ENCODE assay signal across 19 mouse cellular contexts in genomic region chr10:94800677-94801354, GRCm38 (mm10).
DNase-seq lines count a peak whose midpoint lies in the region; ATAC-seq and TF ChIP-seq lines count a peak whose summit lies in the region.
"Had no signal": no experiment of that assay in that cellular context is flagged by ENCODE, and none has a peak within 500 bp of the region (broad histone marks: within the 10 kb centered on the region; RNA-seq: fewer than 3 reads in every experiment).

No protein-coding gene starts in this region.

- no peak for TF ChIP-seq EP300 in heart, adult 2 months (IDR thresholded peaks at IDR 0.05; ENCODE audit: insufficient read depth, low read depth, low read length)
- peak; percentile 54; the same call in 1 of the 2 replicates for TF ChIP-seq EP300 in liver, postnatal 0 days (IDR thresholded peaks at IDR 0.05; ENCODE audit: low read depth)

- DNase-seq in heart, adult 2 months = no peak
- DNase-seq in kidney, adult 18-20 months = no peak
- DNase-seq in liver, postnatal 0 days = no peak
- no peak for DNase-seq in ovary, postnatal 36 days (ENCODE audit: low spot score)
- DNase-seq in lung, postnatal 4 days = no peak
- DNase-seq: B cell, adult 2 months; cerebellum, adult 9-10 months; gastrocnemius, postnatal 25 days; kidney, postnatal 10 days; right cerebral cortex, postnatal 25 days had no signal

- no peak overlapping the region for H3K9ac ChIP-seq in heart, embryonic 12.5 days
- no peak overlapping the region for H3K9ac ChIP-seq in heart, adult 2 months (ENCODE audit: low read depth, low read length)
- H3K9ac ChIP-seq in kidney, embryonic 14.5 days (ENCODE audit: low read depth, low read length) = no peak overlapping the region
- no peak overlapping the region for H3K9ac ChIP-seq in liver, postnatal 0 days (replicated peaks)
- H3K9ac ChIP-seq: hindbrain, embryonic 13.5 days; limb, embryonic 12.5 days; neural tube, embryonic 12.5 days had no signal

- intact Hi-C loops in heart, adult 2 months (cut with DNase I) = loop anchor here (10.0 kb wide), 1 partner anchor 176 kb away; no protein-coding TSS in a partner anchor

- WGBS in heart, embryonic 12.5 days = 45% methylated on average over 7 of the region's 7 CpGs
- 53% methylated on average over 7 of the region's 7 CpGs for WGBS in heart, adult 2 months
- 82% methylated on average over 7 of the region's 7 CpGs for WGBS in kidney, embryonic 14.5 days
- 40% methylated on average over 7 of the region's 7 CpGs for WGBS in liver, postnatal 0 days (ENCODE audit: insufficient replicate concordance)

- no peaks in the 10 kb centered on the region for H3K79me2 ChIP-seq in heart, adult 2 months (replicated peaks; ENCODE audit: control insufficient read depth, insufficient read depth, low read length)

- no peak overlapping the region for H3K4me2 ChIP-seq in heart, embryonic 12.5 days
- no peak overlapping the region for H3K4me2 ChIP-seq in kidney, embryonic 14.5 days (replicated peaks; ENCODE audit: low read depth, low read length)
- no peak overlapping the region for H3K4me2 ChIP-seq in liver, postnatal 0 days (ENCODE audit: low read depth, low read length)
- H3K4me2 ChIP-seq: hindbrain, embryonic 13.5 days; limb, embryonic 12.5 days; midbrain, embryonic 11.5 days; neural tube, embryonic 12.5 days had no signal

- peak overlapping the region; percentile 3; the same call in 1 of the 2 replicates for H3K27ac ChIP-seq in heart, embryonic 12.5 days (ENCODE audit: poor library complexity, severe bottlenecking)
- no peak overlapping the region for H3K27ac ChIP-seq in heart, adult 2 months
- no peak overlapping the region for H3K27ac ChIP-seq in kidney, embryonic 14.5 days (ENCODE audit: low read depth, low read length)
- no peak overlapping the region for H3K27ac ChIP-seq in liver, postnatal 0 days (ENCODE audit: low read depth)
- H3K27ac ChIP-seq: hindbrain, embryonic 13.5 days; left cerebral cortex, adult 2 months; limb, embryonic 12.5 days; neural tube, embryonic 12.5 days had no signal

- no peak for TF ChIP-seq POLR2A in heart, adult 2 months (IDR thresholded peaks at IDR 0.05; ENCODE audit: insufficient read depth, low read depth, low read length)

- H3K27me3 ChIP-seq in heart, embryonic 12.5 days (replicated peaks) = no peaks in the 10 kb centered on the region
- H3K27me3 ChIP-seq in heart, adult 2 months (ENCODE audit: control insufficient read depth, insufficient read depth, low read length) = no peaks in the 10 kb centered on the region
- no peaks in the 10 kb centered on the region for H3K27me3 ChIP-seq in kidney, embryonic 14.5 days (ENCODE audit: control insufficient read depth, insufficient read depth, low read length)
- no peaks in the 10 kb centered on the region for H3K27me3 ChIP-seq in liver, postnatal 0 days (ENCODE audit: insufficient read depth, low read length)
- H3K27me3 ChIP-seq: hindbrain, embryonic 13.5 days; limb, embryonic 12.5 days; neural tube, embryonic 12.5 days had no signal

- no peak for TF ChIP-seq CTCF in heart, adult 2 months (IDR thresholded peaks at IDR 0.05)
- no peak for TF ChIP-seq CTCF in liver, postnatal 0 days (IDR thresholded peaks at IDR 0.05; ENCODE audit: low read depth)

- H3K9me3 ChIP-seq in heart, embryonic 12.5 days (replicated peaks) = no peaks in the 10 kb centered on the region
- no peaks in the 10 kb centered on the region for H3K9me3 ChIP-seq in kidney, embryonic 14.5 days (ENCODE audit: control insufficient read depth, low read length)
- no peaks in the 10 kb centered on the region for H3K9me3 ChIP-seq in liver, postnatal 0 days (ENCODE audit: low read length)
- H3K9me3 ChIP-seq: hindbrain, embryonic 13.5 days; limb, embryonic 12.5 days; neural tube, embryonic 12.5 days had no signal

- peaks cover 3% of the 10 kb centered on the region for H3K36me3 ChIP-seq in heart, embryonic 12.5 days
- H3K36me3 ChIP-seq in heart, adult 2 months (ENCODE audit: control insufficient read depth, insufficient read depth, low read length) = no peaks in the 10 kb centered on the region
- peaks cover 1% of the 10 kb centered on the region; the same call in 1 of the 2 replicates for H3K36me3 ChIP-seq in kidney, embryonic 14.5 days (ENCODE audit: control insufficient read depth, insufficient read depth, low read length)
- no peaks in the 10 kb centered on the region for H3K36me3 ChIP-seq in liver, postnatal 0 days (replicated peaks; ENCODE audit: insufficient read depth, low read length)
- H3K36me3 ChIP-seq: limb, embryonic 12.5 days had no signal

- H3K4me1 ChIP-seq in heart, embryonic 12.5 days (replicated peaks) = peaks cover 39% of the 10 kb centered on the region
- H3K4me1 ChIP-seq in heart, adult 2 months (ENCODE audit: control insufficient read depth, insufficient read depth, low read length) = peaks cover 3% of the 10 kb centered on the region
- H3K4me1 ChIP-seq in kidney, embryonic 14.5 days (ENCODE audit: control insufficient read depth, insufficient read depth, low read length) = no peaks in the 10 kb centered on the region
- no peaks in the 10 kb centered on the region for H3K4me1 ChIP-seq in liver, postnatal 0 days (ENCODE audit: insufficient read depth)
- H3K4me1 ChIP-seq: limb, embryonic 12.5 days; neural tube, embryonic 12.5 days had no signal

- no peak overlapping the region for H3K4me3 ChIP-seq in heart, embryonic 12.5 days
- H3K4me3 ChIP-seq in heart, adult 2 months = no peak overlapping the region
- H3K4me3 ChIP-seq in kidney, embryonic 14.5 days (ENCODE audit: low read length) = no peak overlapping the region
- H3K4me3 ChIP-seq in liver, postnatal 0 days (ENCODE audit: low read depth, low read length) = no peak overlapping the region
- H3K4me3 ChIP-seq: hindbrain, embryonic 13.5 days; left cerebral cortex, adult 2 months; limb, embryonic 12.5 days; neural tube, embryonic 12.5 days had no signal

- ATAC-seq in heart, embryonic 12.5 days (ENCODE audit: insufficient number of reproducible peaks, low FRiP score) = peak; percentile 81
- ATAC-seq in kidney, embryonic 14.5 days (ENCODE audit: low FRiP score, low TSS enrichment) = peak; percentile 43; the same call in 1 of the 2 replicates
- ATAC-seq in granulocyte monocyte progenitor cell, adult 5-6 weeks (replicated peaks; ENCODE audit: poor library complexity, severe bottlenecking) = peak; percentile 9; the same call in 1 of the 2 replicates
- ATAC-seq in liver, postnatal 0 days = peak; percentile 67
- ATAC-seq: intestine, postnatal 0 days had no signal

Comparison
In these comparisons a context has a peak if more than half of its experiments do, and no peak if none do; other contexts are left out.
1. ATAC-seq: peak in every context shown above with its lines; median percentile 81 in heart, embryonic 12.5 days; 67 in liver, postnatal 0 days; 43 in kidney, embryonic 14.5 days; 9 in granulocyte monocyte progenitor cell, adult 5-6 weeks.